Mouse (Mus musculus) liver, adult 2 months (tissue): ENCODE measurements around the gene Gm20388. TPM values are rescaled to one million over a fixed set of nuclear protein-coding genes. Genes with fewer than 3 reads are reported as not detected.

Experiments used
- DNase-seq: peaks from one replicate; pipeline ENCODE4 v3.0.0-alpha.2; 2011; ENCODE audit warnings: low read depth, low spot score; ENCODE audit errors: extremely low read depth
- H3K27ac ChIP-seq: fragments of 200-500 bp; replicated peaks from 2 replicates; pipeline ENCODE4 v1.5.1; 2012; ENCODE audit warnings: low read depth, mild to moderate bottlenecking, control low read depth, inconsistent platforms, low read length; ENCODE audit not compliant: insufficient read depth
- H3K27me3 ChIP-seq: fragments of 200-500 bp; 2 replicates; pipeline ENCODE4 v1.6.1; 2012; ENCODE audit warnings: mild to moderate bottlenecking, moderate library complexity, low read length, inconsistent platforms; ENCODE audit not compliant: control insufficient read depth, insufficient read depth
- H3K36me3 ChIP-seq: fragments of 200-500 bp; 2 replicates; pipeline ENCODE4 v1.6.1; 2012; ENCODE audit warnings: low read length, inconsistent platforms; ENCODE audit not compliant: control insufficient read depth, insufficient read depth
- H3K4me1 ChIP-seq: fragments of 200-500 bp; 2 replicates; pipeline ENCODE4 v1.6.1; 2011; ENCODE audit warnings: low read length; ENCODE audit not compliant: control insufficient read depth, insufficient read depth
- H3K4me3 ChIP-seq: fragments of 200-500 bp; 2 replicates; pipeline ENCODE4 v1.5.1; 2011; ENCODE audit warnings: low read depth, mild to moderate bottlenecking, control low read depth, low read length, moderate library complexity; ENCODE audit not compliant: insufficient read depth
- H3K79me2 ChIP-seq: fragments of 200-500 bp; 2 replicates; pipeline ENCODE4 v1.6.1; 2012; ENCODE audit warnings: inconsistent platforms, mild to moderate bottlenecking, low read length, moderate library complexity; ENCODE audit not compliant: control insufficient read depth, insufficient read depth
- H3K9ac ChIP-seq: fragments of 200-500 bp; 2 replicates; pipeline ENCODE4 v1.6.1; 2012; ENCODE audit warnings: low read depth, mild to moderate bottlenecking, control low read depth, inconsistent platforms, low read length
- CTCF ChIP-seq: fragments of 200-500 bp; IDR thresholded peaks from 2 replicates; pipeline ENCODE4 v1.5.1; 2011; ENCODE audit warnings: low read depth, low read length, control low read depth
- POLR2A ChIP-seq: fragments of 200-500 bp; IDR thresholded peaks from 2 replicates; pipeline ENCODE4 v1.6.1; 2011; ENCODE audit warnings: low read length, control low read depth; ENCODE audit not compliant: insufficient read depth; ENCODE audit errors: extremely low read depth
- WGBS: fragments of 180-500 bp; shearing (Covaris S2); methylation state at CpG from one replicate; pipeline ENCODE4 v1.1.7; 2018; 5-methylcytosine and 5-hydroxymethylcytosine counted together
- polyA plus RNA-seq: library from polyadenylated mRNA; depleted of rRNA; stranded (reverse); fragments of >200 nt; gene quantifications from 2 replicates; pipeline ENCODE4 v1.2.3, GENCODE M21; 2012
- total RNA-seq: library from RNA; depleted of rRNA; stranded (reverse); fragments of >200 nt; gene quantifications from 2 replicates; pipeline ENCODE4 v1.2.3, GENCODE M21; 2014

Gene Gm20388
- total and polyA plus RNA-seq, 2 experiments = 6.4 to 19.9 TPM

GRCm38 (mm10) chr8:123754538-123755431, 3844.1 kb downstream of the Gm20388 start:
- TF ChIP-seq POLR2A = no peak
- TF ChIP-seq CTCF = no peak
- no peaks in the 10 kb centered on the region for H3K27me3 ChIP-seq
- peak overlapping the region; percentile 54 for H3K9ac ChIP-seq
- peaks cover 19% of the 10 kb centered on the region for H3K4me1 ChIP-seq
- peak overlapping the region; percentile 64 for H3K27ac ChIP-seq
- DNase-seq = peak; percentile 32
- peaks cover 5% of the 10 kb centered on the region; the same call in 1 of the 2 replicates for H3K79me2 ChIP-seq
- no peaks in the 10 kb centered on the region for H3K36me3 ChIP-seq
- 52% methylated on average over 13 of the region's 13 CpGs for WGBS
- H3K4me3 ChIP-seq = peak overlapping the region; percentile 44

GRCm38 (mm10) chr8:123756901-123757300, 3846.3 kb downstream of the Gm20388 start:
- no peaks in the 10 kb centered on the region for H3K27me3 ChIP-seq
- H3K79me2 ChIP-seq = peaks cover 5% of the 10 kb centered on the region; the same call in 1 of the 2 replicates
- peak overlapping the region; percentile 82 for H3K27ac ChIP-seq
- DNase-seq = peak; percentile 91
- H3K4me3 ChIP-seq = no peak overlapping the region
- TF ChIP-seq CTCF (no peak), POLR2A (no peak)
- H3K9ac ChIP-seq = peak overlapping the region; percentile 26; the same call in 1 of the 2 replicates
- H3K36me3 ChIP-seq = no peaks in the 10 kb centered on the region
- H3K4me1 ChIP-seq = peaks cover 24% of the 10 kb centered on the region
- 20% methylated on average over 8 of the region's 8 CpGs for WGBS

- no peak for DNase-seq
- Histone ChIP-seq H3K27me3 (no peaks in the 10 kb centered on the region), H3K79me2 (no peaks in the 10 kb centered on the region; the same call in 1 of the 2 replicates), H3K4me3 (no peak overlapping the region), H3K9ac (no peak overlapping the region), H3K36me3 (no peaks in the 10 kb centered on the region), H3K4me1 (peaks cover 21% of the 10 kb centered on the region), H3K27ac (no peak overlapping the region)
- no peak for TF ChIP-seq POLR2A
- no peak for TF ChIP-seq CTCF
- 100% methylated on average over 1 of the region's 1 CpGs for WGBS
These were observed 3848.3 kb downstream of the Gm20388 start for GRCm38 (mm10) chr8:123758935-123759334.

- 29% methylated on average over 10 of the region's 10 CpGs for WGBS
- no peak overlapping the region for H3K4me3 ChIP-seq
- no peaks in the 10 kb centered on the region for H3K27me3 ChIP-seq
- TF ChIP-seq CTCF (no peak), POLR2A (no peak)
- peak; percentile 47 for DNase-seq
- H3K27ac ChIP-seq = peak overlapping the region; percentile 26; the same call in 1 of the 2 replicates
- H3K79me2 ChIP-seq = no peaks in the 10 kb centered on the region; the same call in 1 of the 2 replicates
- H3K9ac ChIP-seq = no peak overlapping the region
- peaks cover 21% of the 10 kb centered on the region for H3K4me1 ChIP-seq
- no peaks in the 10 kb centered on the region for H3K36me3 ChIP-seq
These were observed 3849.3 kb downstream of the Gm20388 start for GRCm38 (mm10) chr8:123759933-123760332.

GRCm38 (mm10) chr8:123760579-123760978, 3849.9 kb downstream of the Gm20388 start:
- Histone ChIP-seq H3K79me2 (no peaks in the 10 kb centered on the region), H3K27ac (peak overlapping the region; percentile 77), H3K9ac (peak overlapping the region; percentile 65), H3K27me3 (no peaks in the 10 kb centered on the region), H3K36me3 (no peaks in the 10 kb centered on the region), H3K4me3 (no peak overlapping the region), H3K4me1 (peaks cover 21% of the 10 kb centered on the region)
- WGBS = 26% methylated on average over 5 of the region's 5 CpGs
- TF ChIP-seq POLR2A (no peak), CTCF (no peak)
- peak; percentile 82 for DNase-seq

- 24% methylated on average over 12 of the region's 12 CpGs for WGBS
These were observed 3850.7 kb downstream of the Gm20388 start for GRCm38 (mm10) chr8:123761266-123761882.

More at GRCm38 (mm10) chr8:123761266-123761882, 3850.7 kb downstream of the Gm20388 start:
- Histone ChIP-seq H3K27ac (peak overlapping the region; percentile 77), H3K79me2 (no peaks in the 10 kb centered on the region), H3K9ac (no peak overlapping the region), H3K27me3 (no peaks in the 10 kb centered on the region), H3K4me1 (peaks cover 17% of the 10 kb centered on the region), H3K36me3 (no peaks in the 10 kb centered on the region), H3K4me3 (no peak overlapping the region)
- no peak for TF ChIP-seq POLR2A
- TF ChIP-seq CTCF = 0 out of 2 replicates have a peak, but pooled peaks have one; percentile 17
- peak; percentile 99 for DNase-seq
